Mouse (Mus musculus) lung, postnatal 0 days (tissue): ENCODE data around the gene Aasdh.

Experiments
- CTCF ChIP-seq: IDR thresholded peaks from 2 replicates; pipeline ENCODE4 v1.5.1; 2016; ENCODE audit warnings: antibody characterized with exemption, mild to moderate bottlenecking
- EP300 ChIP-seq: IDR thresholded peaks from 2 replicates; pipeline ENCODE4 v1.6.1; 2016; ENCODE audit warnings: antibody characterized with exemption, mild to moderate bottlenecking, control low read depth

DNA sequence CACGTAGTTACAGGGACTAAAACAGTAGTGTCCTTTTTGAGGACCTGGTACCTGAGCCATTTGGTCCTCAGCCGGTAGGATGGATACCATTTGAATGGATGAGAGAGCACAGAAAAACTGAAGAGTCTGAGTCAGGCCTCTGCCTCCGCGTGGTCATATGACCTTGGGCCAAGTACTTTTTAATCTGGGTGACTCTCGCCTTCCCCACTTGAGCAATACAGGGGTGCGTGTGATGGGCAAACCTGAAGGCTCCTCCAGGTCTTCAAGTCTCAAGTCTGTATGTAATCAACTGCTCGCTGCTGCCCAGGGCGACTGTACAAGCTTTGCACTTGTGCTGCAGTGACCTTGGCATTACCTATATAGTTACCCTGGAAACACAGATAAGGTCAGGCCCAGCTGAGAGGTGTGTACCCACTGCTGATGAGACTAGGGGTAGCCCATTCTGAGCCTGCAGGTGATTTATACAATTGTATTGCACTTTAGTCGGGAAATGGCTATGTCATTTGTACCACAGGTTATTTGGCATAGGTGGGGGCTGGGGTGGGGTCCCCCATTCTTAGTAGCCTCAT lies 61.4 kb downstream of the Aasdh start:
- TF ChIP-seq CTCF (no peak), EP300 (no peak)
